Mouse (Mus musculus): ENCODE data around the gene Xrra1.

DNA sequence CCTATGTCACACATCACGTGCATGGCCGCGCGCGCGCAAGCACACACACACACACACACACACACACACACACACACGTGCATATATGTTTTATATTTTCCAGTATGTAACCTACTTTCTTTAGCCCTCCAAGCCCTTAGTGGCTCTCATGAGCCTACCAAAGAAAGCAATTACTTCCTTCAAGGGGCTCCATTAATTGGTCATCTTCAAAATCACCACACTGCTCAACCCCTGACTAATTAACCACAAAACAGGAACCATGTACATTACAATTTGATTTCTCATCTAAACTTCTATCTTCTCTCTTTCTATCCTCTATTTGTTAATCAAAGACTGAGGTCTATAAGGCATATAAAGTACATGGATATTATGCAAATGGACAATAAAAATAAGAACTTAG is 97.2 kb downstream of the Xrra1 start:
- TF ChIP-seq CTCF (IDR thresholded peaks at IDR 0.05; ENCODE audit: control insufficient read depth, insufficient read depth, insufficient read length) (no peak), MAX (IDR thresholded peaks at IDR 0.05) (no peak), MYOG (IDR thresholded peaks at IDR 0.05; ENCODE audit: control insufficient read depth, extremely low read depth, insufficient read length) (no peak)

Data from C2C12 (cell line).